Mouse (Mus musculus): Measurements from ENCODE around the gene Spsb4.

- TF ChIP-seq GATA1 (IDR thresholded peaks at IDR 0.05; ENCODE audit: low read length) (no peak), TAL1 (IDR thresholded peaks at IDR 0.05; ENCODE audit: low read length) (no peak)
Observed at GRCm38 (mm10) chr9:96952310-96952975, 66.2 kb downstream of the Spsb4 start.

All from erythroblast, embryonic 14.5 days (primary cell).